Mouse (Mus musculus): ENCODE results near the gene Vpreb3.

The Vpreb3 gene

GRCm38 (mm10) chr10:75932081-75932678 is 10.7 kb upstream of the Vpreb3 start:
- peak; percentile 60 for DNase-seq (ENCODE audit: low spot score)

DNA sequence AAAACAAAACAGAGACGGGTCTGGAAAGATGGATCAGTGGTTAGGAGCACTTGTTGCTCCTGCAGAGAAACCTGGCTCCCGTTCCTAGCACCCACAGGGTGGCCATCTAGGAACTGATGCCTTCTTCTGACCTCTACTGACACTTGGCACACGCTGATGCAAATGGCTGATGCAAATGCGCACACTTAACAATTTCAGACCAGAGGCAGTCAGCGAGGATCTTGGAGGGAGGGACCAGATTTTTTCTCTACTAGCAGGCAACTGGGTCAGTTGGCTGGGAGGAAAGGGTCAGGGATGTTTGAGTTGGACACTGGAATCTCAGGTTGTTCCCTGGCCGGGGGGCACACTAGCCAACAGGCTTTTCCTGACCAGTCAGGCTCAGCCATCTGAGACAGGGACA is 10.0 kb upstream of the Vpreb3 start, which contains the start of gene Chchd10:
TSS of gene Chchd10 (plus strand) at position 240 of the 400 bp plus-strand sequence.
- no peak for DNase-seq (ENCODE audit: low spot score)

DNA sequence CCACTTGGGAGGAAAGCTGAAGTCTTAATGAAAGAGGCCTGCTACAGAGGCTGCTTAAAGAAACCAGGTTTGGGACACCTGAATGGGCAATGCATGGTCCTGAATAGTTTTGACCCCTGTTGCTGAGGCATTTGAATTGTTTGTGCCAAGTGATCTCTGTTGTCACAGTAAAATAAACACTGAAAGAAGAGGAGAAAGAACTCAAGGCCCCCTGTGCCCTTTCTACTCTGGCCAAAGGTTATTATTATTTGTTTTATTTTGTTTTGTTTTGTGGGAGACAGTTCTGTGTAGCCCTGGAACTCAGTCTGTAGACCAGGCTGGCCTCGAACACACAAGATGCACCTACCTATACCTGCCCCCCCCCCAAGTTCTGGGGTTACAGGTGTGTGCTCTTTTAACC is 7.9 kb upstream of the Vpreb3 start:
- no peak for DNase-seq (ENCODE audit: low spot score)

DNA sequence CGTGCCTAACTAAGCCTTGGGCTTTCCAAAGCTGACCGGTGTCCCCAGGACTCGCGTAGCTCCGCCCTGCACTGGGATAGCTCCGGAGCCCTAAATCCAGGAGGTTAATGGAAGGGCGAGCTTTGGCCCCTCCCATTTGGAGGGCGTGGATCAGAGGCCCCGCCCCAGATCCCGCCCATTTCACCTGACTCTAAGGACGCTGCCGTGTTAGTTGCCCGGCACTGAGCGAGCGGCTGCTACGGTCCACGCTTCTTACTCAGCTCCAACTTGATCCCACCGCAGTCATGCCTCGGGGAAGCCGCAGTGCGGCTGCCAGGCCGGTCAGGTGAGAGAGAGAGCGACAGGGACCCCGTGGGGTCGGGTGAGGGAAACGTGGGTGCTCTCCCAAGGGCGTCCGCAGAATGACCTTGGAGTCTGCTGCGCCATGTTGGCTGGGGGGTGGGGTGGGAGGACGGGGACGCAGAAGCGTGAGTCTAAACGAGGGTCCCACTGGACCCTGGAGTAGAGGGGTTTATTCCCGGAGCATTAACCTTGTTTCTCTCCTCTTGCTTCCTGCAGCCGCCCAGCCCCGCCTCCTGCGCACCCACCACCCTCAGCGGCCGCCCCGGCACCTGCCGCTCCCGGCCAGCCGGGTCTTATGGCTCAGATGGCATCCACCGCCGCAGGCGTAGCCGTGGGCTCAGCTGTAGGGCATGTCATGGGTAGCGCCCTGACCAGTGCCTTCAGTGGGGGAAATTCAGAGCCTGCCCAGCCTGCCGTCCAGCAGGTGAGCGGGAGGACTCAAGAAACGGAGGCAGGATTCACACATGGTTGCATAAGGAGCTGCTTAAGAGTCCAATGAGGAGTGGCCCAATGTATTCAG is 6.9 kb upstream of the Vpreb3 start, which contains the start of gene Mmp11:
TSS of gene Mmp11 (minus strand) at position 817 of the 862 bp plus-strand sequence.
- DNase-seq (ENCODE audit: low spot score), result no peak

DNA sequence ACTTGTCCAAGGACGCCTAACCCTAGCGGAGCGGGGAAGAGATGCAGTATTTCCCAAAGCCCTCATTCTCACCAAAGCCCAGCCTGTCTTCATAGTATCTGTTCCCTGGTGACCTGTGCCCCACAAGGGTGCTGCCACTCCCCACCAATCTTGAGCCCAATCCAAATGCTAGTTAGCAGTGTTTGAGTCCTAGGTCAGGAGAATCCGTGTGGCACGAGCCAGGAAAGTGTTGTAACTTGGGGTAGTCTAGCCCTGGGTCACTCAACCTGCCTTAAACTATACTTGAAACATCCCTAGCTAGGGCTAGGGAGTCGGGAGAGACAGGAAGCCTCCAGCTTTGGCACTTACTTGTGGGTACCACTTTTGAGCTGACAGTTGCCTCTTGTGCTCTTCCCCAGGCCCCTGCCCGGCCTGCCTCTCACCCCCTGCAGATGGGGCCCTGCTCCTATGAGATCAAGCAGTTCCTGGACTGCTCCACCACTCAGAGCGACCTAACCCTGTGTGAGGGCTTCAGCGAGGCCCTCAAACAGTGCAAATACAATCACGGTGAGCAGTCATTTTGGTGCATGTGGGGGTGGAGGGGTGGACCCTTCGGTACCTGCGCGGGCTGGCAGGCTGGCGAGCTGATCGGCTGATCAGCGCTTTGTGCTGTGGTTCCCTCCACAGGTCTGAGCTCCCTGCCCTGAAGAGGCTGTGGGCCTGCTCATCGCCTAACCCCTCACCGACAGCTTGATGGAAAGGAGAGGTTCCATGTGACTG is 5.8 kb upstream of the Vpreb3 start:
- no peak for DNase-seq (ENCODE audit: low spot score)

DNA sequence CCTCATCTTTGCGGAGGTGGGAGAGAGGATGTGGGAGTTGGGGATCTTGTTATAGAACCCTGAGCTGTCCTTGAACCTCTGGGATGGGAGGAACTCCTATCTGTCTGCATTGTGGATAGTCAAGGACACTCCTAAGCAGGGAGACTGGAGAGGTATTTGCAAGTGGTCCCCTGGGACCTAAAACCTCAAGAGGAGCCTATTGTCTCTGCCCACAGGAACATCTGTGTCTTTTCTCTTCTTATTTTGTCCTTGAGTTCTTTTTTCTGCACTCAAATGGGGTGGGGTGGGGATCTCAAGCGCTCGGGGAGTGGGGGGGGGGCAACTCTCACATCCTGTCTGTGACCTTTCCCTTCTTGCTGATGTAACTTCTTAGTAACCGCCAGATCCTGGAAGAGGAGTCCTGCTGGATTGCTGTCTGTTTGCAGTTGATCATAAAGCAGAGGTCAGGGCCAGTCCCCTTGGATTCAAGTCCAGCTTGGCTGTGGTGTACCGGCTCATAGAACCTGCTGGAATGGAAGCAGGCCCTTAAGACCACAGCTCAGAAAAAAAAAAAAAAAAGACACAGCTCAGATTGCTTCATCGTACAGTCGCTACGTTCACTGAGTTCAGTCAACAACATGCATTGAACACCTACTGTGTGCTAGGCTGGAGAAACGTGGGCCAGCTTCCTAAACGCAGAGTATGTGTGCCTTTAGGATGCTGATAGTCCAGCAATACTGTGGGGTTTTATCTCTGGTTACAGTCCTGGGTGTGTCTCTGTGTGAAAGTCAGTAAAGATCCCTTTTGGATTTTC is 4.8 kb upstream of the Vpreb3 start:
- no peak for DNase-seq (ENCODE audit: low spot score)

GRCm38 (mm10) chr10:75939481-75940234 is 3.2 kb upstream of the Vpreb3 start:
- no peak for DNase-seq (ENCODE audit: low spot score)

GRCm38 (mm10) chr10:75940520-75940919 is 2.3 kb upstream of the Vpreb3 start, which contains the start of gene Gm867:
Gene Gm867, minus strand, starts transcription at chr10:75940672.
- no peak for DNase-seq (ENCODE audit: low spot score)

GRCm38 (mm10) chr10:75941042-75941824 is 1.6 kb upstream of the Vpreb3 start:
- no peak for DNase-seq (ENCODE audit: low spot score)

DNA sequence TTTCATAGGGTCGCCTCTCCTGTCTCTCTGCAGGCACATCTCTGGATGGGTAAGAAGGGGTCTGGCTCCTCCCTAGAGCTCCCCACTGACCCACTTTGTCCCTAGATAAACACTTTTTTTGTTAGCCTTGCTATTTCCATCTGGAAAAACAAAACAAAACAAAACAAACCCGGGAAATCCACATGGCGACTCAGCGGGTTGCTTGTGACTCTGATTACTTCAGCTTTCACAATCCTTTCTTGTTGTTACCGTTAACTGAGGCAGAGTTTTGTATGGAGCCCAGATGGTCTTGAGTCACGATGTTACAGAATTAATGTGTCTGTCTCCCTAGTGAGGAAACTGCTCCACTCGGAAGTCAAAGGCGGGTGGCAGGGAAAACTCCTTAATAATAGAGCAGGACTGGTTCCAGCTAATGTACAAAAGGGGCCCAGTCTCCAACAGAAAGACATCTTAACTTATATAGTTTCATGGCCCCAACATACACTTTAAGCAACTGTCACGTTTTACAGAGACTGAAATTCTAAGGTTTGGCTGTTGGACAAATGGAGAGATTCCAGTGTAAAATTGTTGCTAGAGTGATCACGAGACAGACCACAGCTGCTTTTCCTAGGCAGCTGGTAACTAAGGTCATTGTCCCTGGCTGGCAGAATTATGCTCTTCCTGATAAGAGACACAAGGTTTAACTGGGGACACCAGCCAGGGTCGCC is 1.4 kb downstream of the Vpreb3 start:
- DNase-seq (ENCODE audit: low spot score), result no peak

GRCm38 (mm10) chr10:75945213-75945612 is 2.4 kb downstream of the Vpreb3 start:
- DNase-seq (ENCODE audit: low spot score), result no peak

- no peak for DNase-seq (ENCODE audit: low spot score)
These were observed 3.0 kb downstream of the Vpreb3 start for GRCm38 (mm10) chr10:75945896-75946295.

- no peak for DNase-seq (ENCODE audit: low spot score)
These were observed 5.2 kb downstream of the Vpreb3 start for GRCm38 (mm10) chr10:75948079-75948478.

DNA sequence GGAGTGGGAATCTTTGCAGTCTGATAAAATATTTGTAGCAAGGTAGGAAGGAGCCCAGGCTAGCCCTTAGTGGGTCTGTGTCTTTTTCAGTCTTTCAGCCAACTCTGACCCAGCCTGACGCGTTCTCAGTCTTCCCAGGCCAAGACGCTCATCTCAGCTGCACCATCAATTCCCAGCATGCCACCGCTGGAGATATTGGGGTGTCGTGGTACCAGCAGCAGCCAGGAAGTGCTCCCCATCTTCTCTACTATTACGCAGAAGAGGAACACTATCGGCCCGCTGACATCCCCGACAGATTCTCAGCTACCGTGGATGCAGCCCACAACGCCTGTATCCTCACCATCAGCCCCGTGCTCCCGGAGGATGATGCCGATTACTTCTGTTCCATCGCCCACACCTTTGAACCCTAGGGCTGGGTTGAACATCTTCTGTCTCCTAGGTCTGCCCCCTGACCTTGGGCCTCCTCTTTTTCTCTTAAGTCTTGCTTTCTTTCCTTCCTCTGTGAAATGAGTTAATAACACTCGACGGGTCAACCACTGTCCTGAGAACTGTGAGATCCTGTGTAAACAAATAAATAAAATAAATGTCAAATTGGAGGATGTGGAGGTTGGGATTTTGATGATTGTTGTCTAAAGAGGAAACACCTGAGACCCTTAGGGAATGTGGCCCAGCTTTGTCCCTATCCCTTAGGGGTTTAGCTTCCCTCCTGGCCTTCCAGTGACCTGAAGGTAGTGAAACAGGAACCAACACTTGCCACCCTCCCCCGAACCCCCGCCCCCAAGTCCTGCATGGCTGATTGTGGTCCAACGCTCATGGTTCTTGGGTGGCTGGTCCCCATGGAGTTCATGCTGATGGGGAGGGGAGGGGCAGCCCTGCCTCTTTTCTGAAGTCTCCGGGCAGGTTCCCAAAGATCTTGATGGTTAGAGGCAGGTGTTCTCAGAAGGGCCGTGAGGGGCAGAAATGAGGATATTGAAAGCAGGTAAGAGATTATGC is 6.5 kb downstream of the Vpreb3 start:
- DNase-seq (ENCODE audit: low spot score), result no peak

DNA sequence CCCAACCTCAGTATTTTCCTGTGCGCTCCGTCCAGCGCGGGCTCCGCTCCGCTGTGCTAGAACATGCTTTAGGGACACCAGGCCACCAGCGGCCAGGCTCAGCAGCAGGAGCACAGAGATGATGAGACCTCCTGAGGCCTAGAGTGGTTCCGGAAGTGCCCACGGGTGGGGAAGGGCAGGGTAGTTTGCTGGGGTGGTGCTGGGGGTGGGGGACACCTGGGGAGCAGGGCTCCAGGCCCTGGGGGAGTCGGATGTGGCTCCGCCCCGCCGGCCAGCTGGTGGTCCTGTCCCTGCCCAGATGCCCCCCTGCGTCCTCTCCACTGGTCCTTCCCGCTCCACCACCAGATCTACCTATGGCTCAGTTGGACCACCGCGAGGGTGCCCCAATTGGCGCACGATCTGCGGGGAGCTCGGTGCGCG is 7.9 kb downstream of the Vpreb3 start:
- DNase-seq (ENCODE audit: low spot score), result no peak

- DNase-seq (ENCODE audit: low spot score), result no peak
These were observed 8.7 kb downstream of the Vpreb3 start for GRCm38 (mm10) chr10:75951424-75952050.

DNA sequence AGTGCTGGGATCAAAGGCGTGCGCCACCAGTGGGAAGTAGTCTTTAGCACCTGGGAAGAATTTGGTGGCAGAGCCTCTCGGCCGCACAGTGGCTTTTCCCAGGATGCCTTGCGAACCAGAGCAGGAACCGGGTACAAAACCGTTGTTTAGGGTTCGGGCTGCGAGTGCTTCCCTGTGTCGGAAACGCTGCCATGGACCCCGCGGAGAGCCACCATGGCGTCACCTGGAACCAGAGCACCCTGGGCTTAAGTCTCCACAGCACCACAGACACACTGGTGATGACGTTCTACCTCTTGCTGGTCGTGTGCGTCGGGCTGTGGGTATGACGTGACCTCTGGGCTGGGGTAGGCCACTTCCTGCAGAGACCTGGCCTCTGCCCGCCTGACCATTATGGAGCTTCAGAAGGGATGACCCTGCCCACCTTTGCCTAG is 11.5 kb downstream of the Vpreb3 start, which contains the start of gene Gm5134:
TSS of gene Gm5134 (plus strand) at position 134 of the 431 bp plus-strand sequence.
- DNase-seq (ENCODE audit: low spot score), result no peak

GRCm38 (mm10) chr10:75973846-75974245 is 31.0 kb downstream of the Vpreb3 start:
- DNase-seq (ENCODE audit: low spot score), result no peak
